Mouse (Mus musculus): ENCODE measurements around the gene Nanos2. TPM values are rescaled to one million over a fixed set of nuclear protein-coding genes. Genes with fewer than 3 reads are reported as not detected.

The Nanos2 gene
- total and polyA plus RNA-seq, 2 experiments from 2014 or later, result 1.6 to 2.6 TPM

- Histone ChIP-seq H3K4me2 (ENCODE audit: low read depth, low read length) (peak within 1 kb of the TSS; percentile 80), H3K9ac (replicated peaks; ENCODE audit: low read length) (peak within 1 kb of the TSS; percentile 76), H3K4me1 (ENCODE audit: insufficient read depth, low read length) (peaks cover 4% of the 10 kb centered on the region), H3K27me3 (ENCODE audit: insufficient read depth, low read length) (peaks cover 29% of the 10 kb centered on the region), H3K27ac (peak within 1 kb of the TSS; percentile 65; the same call in 1 of the 2 replicates), H3K9me3 (ENCODE audit: low read length) (no peaks in the 10 kb centered on the region), H3K36me3 (ENCODE audit: insufficient read depth, low read length) (no peaks in the 10 kb centered on the region), H3K4me3 (ENCODE audit: low read length) (peak within 1 kb of the TSS; percentile 76)
- no peak for DNase-seq (ENCODE audit: low spot score)
- TF ChIP-seq CTCF (IDR thresholded peaks at IDR 0.05; ENCODE audit: low read depth), result no peak
- peak; percentile 3; the same call in 1 of the 2 replicates for ATAC-seq
- WGBS, result 4% methylated on average over 25 of the region's 30 CpGs
These were observed 36.2 kb downstream of the Nanos2 start, which contains the start of gene Foxa3 for GRCm38 (mm10) chr7:19023357-19023814. Foxa3 (minus strand) TSS chr7:19023538.

DNA sequence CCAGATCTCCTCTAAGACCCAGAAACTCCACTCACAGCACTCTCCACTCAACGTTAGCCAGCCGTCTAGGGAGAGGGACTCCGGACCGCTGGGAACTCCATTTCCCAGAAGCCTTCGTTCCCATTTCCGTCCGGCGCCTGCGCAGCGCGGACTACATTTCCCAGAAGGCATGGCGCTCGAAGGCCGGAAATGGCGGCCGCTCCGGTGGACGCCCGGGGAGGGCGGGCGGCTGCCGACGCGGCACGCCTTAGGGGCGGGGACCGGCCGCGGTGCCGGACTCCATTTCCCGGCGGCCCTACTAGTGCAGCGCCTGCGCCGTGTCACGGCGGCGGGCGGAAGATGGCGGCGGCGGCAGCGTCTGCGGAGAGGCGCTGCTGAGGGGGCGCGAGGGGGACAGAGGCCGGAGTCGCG lies 36.9 kb downstream of the Nanos2 start, which contains the start of gene Sympk:
TSS of gene Sympk (plus strand) at position 282 of the 411 bp plus-strand sequence.
- peak within 1 kb of the TSS; percentile 76 for H3K4me3 ChIP-seq (ENCODE audit: low read length)
- H3K9me3 ChIP-seq (ENCODE audit: low read length), result no peaks in the 10 kb centered on the region
- peak; percentile 99 for DNase-seq (ENCODE audit: low spot score)
- H3K27ac ChIP-seq, result peak within 1 kb of the TSS; percentile 65; the same call in 1 of the 2 replicates
- H3K36me3 ChIP-seq (ENCODE audit: insufficient read depth, low read length), result peaks cover under 1% of the 10 kb centered on the region
- H3K27me3 ChIP-seq (ENCODE audit: insufficient read depth, low read length), result peaks cover 29% of the 10 kb centered on the region
- H3K4me2 ChIP-seq (ENCODE audit: low read depth, low read length), result peak within 1 kb of the TSS; percentile 80
- ATAC-seq, result peak; percentile 96
- peak within 1 kb of the TSS; percentile 76 for H3K9ac ChIP-seq (replicated peaks; ENCODE audit: low read length)
- no peak for TF ChIP-seq CTCF (IDR thresholded peaks at IDR 0.05; ENCODE audit: low read depth)
- peaks cover 4% of the 10 kb centered on the region for H3K4me1 ChIP-seq (ENCODE audit: insufficient read depth, low read length)
- WGBS, result 1% methylated on average over 47 of the region's 50 CpGs

GRCm38 (mm10) chr7:19024581-19025255 lies 37.5 kb downstream of the Nanos2 start:
- peaks cover 7% of the 10 kb centered on the region for H3K36me3 ChIP-seq (ENCODE audit: insufficient read depth, low read length)
- peak overlapping the region; percentile 80 for H3K4me2 ChIP-seq (ENCODE audit: low read depth, low read length)
- H3K9me3 ChIP-seq (ENCODE audit: low read length), result no peaks in the 10 kb centered on the region
- WGBS, result 2% methylated on average over 32 of the region's 36 CpGs
- TF ChIP-seq CTCF (IDR thresholded peaks at IDR 0.05; ENCODE audit: low read depth), result no peak
- ATAC-seq (peak; percentile 65), DNase-seq (ENCODE audit: low spot score) (peak; percentile 21)
- H3K27me3 ChIP-seq (ENCODE audit: insufficient read depth, low read length), result peaks cover 29% of the 10 kb centered on the region
- H3K4me1 ChIP-seq (ENCODE audit: insufficient read depth, low read length), result peaks cover 4% of the 10 kb centered on the region
- peak overlapping the region; percentile 76 for H3K9ac ChIP-seq (replicated peaks; ENCODE audit: low read length)
- peak overlapping the region; percentile 76 for H3K4me3 ChIP-seq (ENCODE audit: low read length)
- H3K27ac ChIP-seq, result peak overlapping the region; percentile 65; the same call in 1 of the 2 replicates

- Histone ChIP-seq H3K9me3 (ENCODE audit: low read length) (no peaks in the 10 kb centered on the region), H3K27ac (no peak overlapping the region), H3K27me3 (ENCODE audit: insufficient read depth, low read length) (0 out of 2 replicates have a peak, but pooled peaks cover 7% of the 10 kb centered on the region), H3K4me1 (ENCODE audit: insufficient read depth, low read length) (peaks cover 4% of the 10 kb centered on the region), H3K36me3 (ENCODE audit: insufficient read depth, low read length) (peaks cover 23% of the 10 kb centered on the region), H3K4me2 (ENCODE audit: low read depth, low read length) (no peak overlapping the region), H3K4me3 (ENCODE audit: low read length) (no peak overlapping the region), H3K9ac (replicated peaks; ENCODE audit: low read length) (no peak overlapping the region)
- DNase-seq (ENCODE audit: low spot score), result no peak
- no peak for ATAC-seq
- no peak for TF ChIP-seq CTCF (IDR thresholded peaks at IDR 0.05; ENCODE audit: low read depth)
These were observed 40.9 kb downstream of the Nanos2 start for GRCm38 (mm10) chr7:19028067-19028466.

- DNase-seq (ENCODE audit: low spot score), result peak; percentile 74
- Histone ChIP-seq H3K9ac (replicated peaks; ENCODE audit: low read length) (no peak overlapping the region), H3K4me1 (ENCODE audit: insufficient read depth, low read length) (peaks cover 4% of the 10 kb centered on the region), H3K36me3 (ENCODE audit: insufficient read depth, low read length) (peaks cover 23% of the 10 kb centered on the region), H3K9me3 (ENCODE audit: low read length) (no peaks in the 10 kb centered on the region), H3K27me3 (ENCODE audit: insufficient read depth, low read length) (no peaks in the 10 kb centered on the region), H3K27ac (no peak overlapping the region), H3K4me2 (ENCODE audit: low read depth, low read length) (no peak overlapping the region), H3K4me3 (ENCODE audit: low read length) (no peak overlapping the region)
- 53% methylated on average over 6 of the region's 6 CpGs for WGBS
- ATAC-seq, result peak; percentile 61
- peak; percentile 79 for TF ChIP-seq CTCF (IDR thresholded peaks at IDR 0.05; ENCODE audit: low read depth)
These were observed 42.0 kb downstream of the Nanos2 start for GRCm38 (mm10) chr7:19029084-19029653.

- Histone ChIP-seq H3K4me1 (ENCODE audit: insufficient read depth, low read length) (no peaks in the 10 kb centered on the region), H3K4me2 (ENCODE audit: low read depth, low read length) (no peak overlapping the region), H3K36me3 (ENCODE audit: insufficient read depth, low read length) (peaks cover 47% of the 10 kb centered on the region), H3K9ac (replicated peaks; ENCODE audit: low read length) (no peak overlapping the region), H3K27me3 (ENCODE audit: insufficient read depth, low read length) (no peaks in the 10 kb centered on the region), H3K4me3 (ENCODE audit: low read length) (no peak overlapping the region), H3K9me3 (ENCODE audit: low read length) (no peaks in the 10 kb centered on the region), H3K27ac (no peak overlapping the region)
- ATAC-seq (no peak), DNase-seq (ENCODE audit: low spot score) (no peak)
- TF ChIP-seq CTCF (IDR thresholded peaks at IDR 0.05; ENCODE audit: low read depth), result no peak
- WGBS, result 23% methylated on average over 4 of the region's 4 CpGs
These were observed 44.4 kb downstream of the Nanos2 start for GRCm38 (mm10) chr7:19031641-19032040.

Other genes with a start within 250 kb of the Nanos2 start
- gene Psg19, start 188.9 kb upstream of the Nanos2 start, total RNA-seq (2014; rRNA removed), result not detected in 2 replicates
- not detected in 2 replicates for gene Psg19, start 188.9 kb upstream of the Nanos2 start, polyA plus RNA-seq (2015; fragmentation: Nextera tagmentation; extraction: Ambion mirVana)
- not detected in 2 replicates for gene Psg17, start 165.8 kb upstream of the Nanos2 start, total RNA-seq (2014; rRNA removed)
- gene Psg17, start 165.8 kb upstream of the Nanos2 start, polyA plus RNA-seq (2015; fragmentation: Nextera tagmentation; extraction: Ambion mirVana), result not detected in 2 replicates
- gene Mill2, start 147.4 kb upstream of the Nanos2 start, total RNA-seq (2014; rRNA removed), result 1.1 and 1.5 TPM in 2 replicates
- 0.72 and 0.79 TPM in 2 replicates for gene Mill2, start 147.4 kb upstream of the Nanos2 start, polyA plus RNA-seq (2015; fragmentation: Nextera tagmentation; extraction: Ambion mirVana)
- gene Pglyrp1, start 116.1 kb upstream of the Nanos2 start, total RNA-seq (2014; rRNA removed), result 29.7 and 30.2 TPM in 2 replicates
- 29.1 and 30.0 TPM in 2 replicates for gene Pglyrp1, start 116.1 kb upstream of the Nanos2 start, polyA plus RNA-seq (2015; fragmentation: Nextera tagmentation; extraction: Ambion mirVana)
- gene Ccdc61, start 77.0 kb upstream of the Nanos2 start, total RNA-seq (2014; rRNA removed), result 22.0 and 31.5 TPM in 2 replicates
- gene Ccdc61, start 77.0 kb upstream of the Nanos2 start, polyA plus RNA-seq (2015; fragmentation: Nextera tagmentation; extraction: Ambion mirVana), result 32.9 and 35.2 TPM in 2 replicates
- 18.3 and 19.8 TPM in 2 replicates for gene Nova2, start 61.5 kb upstream of the Nanos2 start, total RNA-seq (2014; rRNA removed)
- 9.2 and 9.7 TPM in 2 replicates for gene Nova2, start 61.5 kb upstream of the Nanos2 start, polyA plus RNA-seq (2015; fragmentation: Nextera tagmentation; extraction: Ambion mirVana)
- gene Mypop, start 3.8 kb downstream of the Nanos2 start, total RNA-seq (2014; rRNA removed), result 22.5 and 26.1 TPM in 2 replicates
- 5.6 and 6.0 TPM in 2 replicates for gene Mypop, start 3.8 kb downstream of the Nanos2 start, polyA plus RNA-seq (2015; fragmentation: Nextera tagmentation; extraction: Ambion mirVana)
- gene Irf2bp1, start 16.6 kb downstream of the Nanos2 start, total RNA-seq (2014; rRNA removed), result 128 and 140 TPM in 2 replicates
- 20.0 and 22.4 TPM in 2 replicates for gene Irf2bp1, start 16.6 kb downstream of the Nanos2 start, polyA plus RNA-seq (2015; fragmentation: Nextera tagmentation; extraction: Ambion mirVana)
- gene Foxa3, start 36.1 kb downstream of the Nanos2 start, total RNA-seq (2014; rRNA removed), result not detected in 2 replicates
- gene Foxa3, start 36.1 kb downstream of the Nanos2 start, polyA plus RNA-seq (2015; fragmentation: Nextera tagmentation; extraction: Ambion mirVana), result not detected in 2 replicates
- 85.4 and 88.0 TPM in 2 replicates for gene Sympk, start 37.0 kb downstream of the Nanos2 start, total RNA-seq (2014; rRNA removed)
- gene Sympk, start 37.0 kb downstream of the Nanos2 start, polyA plus RNA-seq (2015; fragmentation: Nextera tagmentation; extraction: Ambion mirVana), result 19.2 TPM in 2 replicates
- gene Rsph6a, start 67.3 kb downstream of the Nanos2 start, total RNA-seq (2014; rRNA removed), result not detected in 2 replicates
- gene Rsph6a, start 67.3 kb downstream of the Nanos2 start, polyA plus RNA-seq (2015; fragmentation: Nextera tagmentation; extraction: Ambion mirVana), result 0.19 and 0.44 TPM in 2 replicates
- gene Dmwd, start 88.8 kb downstream of the Nanos2 start, total RNA-seq (2014; rRNA removed), result 145 and 151 TPM in 2 replicates
- gene Dmwd, start 88.8 kb downstream of the Nanos2 start, polyA plus RNA-seq (2015; fragmentation: Nextera tagmentation; extraction: Ambion mirVana), result 28.9 and 30.9 TPM in 2 replicates
- 19.5 and 27.8 TPM in 2 replicates for gene Dmpk, start 96.4 kb downstream of the Nanos2 start, total RNA-seq (2014; rRNA removed)
- 4.8 and 5.6 TPM in 2 replicates for gene Dmpk, start 96.4 kb downstream of the Nanos2 start, polyA plus RNA-seq (2015; fragmentation: Nextera tagmentation; extraction: Ambion mirVana)
- gene Six5, start 107.2 kb downstream of the Nanos2 start, total RNA-seq (2014; rRNA removed), result 10.3 and 12.1 TPM in 2 replicates
- 1.4 and 1.5 TPM in 2 replicates for gene Six5, start 107.2 kb downstream of the Nanos2 start, polyA plus RNA-seq (2015; fragmentation: Nextera tagmentation; extraction: Ambion mirVana)
- 4.6 and 6.3 TPM in 2 replicates for gene Gm4969, start 131.0 kb downstream of the Nanos2 start, total RNA-seq (2014; rRNA removed)
- 7.7 and 7.9 TPM in 2 replicates for gene Gm4969, start 131.0 kb downstream of the Nanos2 start, polyA plus RNA-seq (2015; fragmentation: Nextera tagmentation; extraction: Ambion mirVana)
- 19.6 and 23.8 TPM in 2 replicates for gene Fbxo46, start 132.5 kb downstream of the Nanos2 start, total RNA-seq (2014; rRNA removed)
- gene Fbxo46, start 132.5 kb downstream of the Nanos2 start, polyA plus RNA-seq (2015; fragmentation: Nextera tagmentation; extraction: Ambion mirVana), result 7.7 and 9.0 TPM in 2 replicates
- gene Qpctl, start 161.9 kb downstream of the Nanos2 start, total RNA-seq (2014; rRNA removed), result 17.3 and 18.3 TPM in 2 replicates
- 24.7 and 25.5 TPM in 2 replicates for gene Qpctl, start 161.9 kb downstream of the Nanos2 start, polyA plus RNA-seq (2015; fragmentation: Nextera tagmentation; extraction: Ambion mirVana)
- gene Snrpd2, start 162.3 kb downstream of the Nanos2 start, total RNA-seq (2014; rRNA removed), result 34.1 and 42.9 TPM in 2 replicates
- 114 and 118 TPM in 2 replicates for gene Snrpd2, start 162.3 kb downstream of the Nanos2 start, polyA plus RNA-seq (2015; fragmentation: Nextera tagmentation; extraction: Ambion mirVana)
- gene Gipr, start 178.7 kb downstream of the Nanos2 start, total RNA-seq (2014; rRNA removed), result 2.0 and 3.0 TPM in 2 replicates
- gene Gipr, start 178.7 kb downstream of the Nanos2 start, polyA plus RNA-seq (2015; fragmentation: Nextera tagmentation; extraction: Ambion mirVana), result 0.85 and 1.3 TPM in 2 replicates
- 88.2 and 103 TPM in 2 replicates for gene Eml2, start 189.0 kb downstream of the Nanos2 start, total RNA-seq (2014; rRNA removed)
- 15.0 and 18.9 TPM in 2 replicates for gene Eml2, start 189.0 kb downstream of the Nanos2 start, polyA plus RNA-seq (2015; fragmentation: Nextera tagmentation; extraction: Ambion mirVana)
- 3.8 and 4.5 TPM in 2 replicates for gene Gpr4, start 225.1 kb downstream of the Nanos2 start, total RNA-seq (2014; rRNA removed)
- 4.1 and 4.4 TPM in 2 replicates for gene Gpr4, start 225.1 kb downstream of the Nanos2 start, polyA plus RNA-seq (2015; fragmentation: Nextera tagmentation; extraction: Ambion mirVana)
- gene Opa3, start 240.9 kb downstream of the Nanos2 start, total RNA-seq (2014; rRNA removed), result 44.2 and 47.7 TPM in 2 replicates
- 34.6 and 37.1 TPM in 2 replicates for gene Opa3, start 240.9 kb downstream of the Nanos2 start, polyA plus RNA-seq (2015; fragmentation: Nextera tagmentation; extraction: Ambion mirVana)

All from hindbrain, postnatal 0 days (tissue).